Mouse (Mus musculus) lung, postnatal 0 days (tissue): ENCODE measurements around the gene Itgam.

Experiments
- CTCF ChIP-seq: IDR thresholded peaks from 2 replicates; pipeline ENCODE4 v1.5.1; 2016; ENCODE audit warnings: antibody characterized with exemption, mild to moderate bottlenecking
- EP300 ChIP-seq: IDR thresholded peaks from 2 replicates; pipeline ENCODE4 v1.6.1; 2016; ENCODE audit warnings: antibody characterized with exemption, mild to moderate bottlenecking, control low read depth

DNA sequence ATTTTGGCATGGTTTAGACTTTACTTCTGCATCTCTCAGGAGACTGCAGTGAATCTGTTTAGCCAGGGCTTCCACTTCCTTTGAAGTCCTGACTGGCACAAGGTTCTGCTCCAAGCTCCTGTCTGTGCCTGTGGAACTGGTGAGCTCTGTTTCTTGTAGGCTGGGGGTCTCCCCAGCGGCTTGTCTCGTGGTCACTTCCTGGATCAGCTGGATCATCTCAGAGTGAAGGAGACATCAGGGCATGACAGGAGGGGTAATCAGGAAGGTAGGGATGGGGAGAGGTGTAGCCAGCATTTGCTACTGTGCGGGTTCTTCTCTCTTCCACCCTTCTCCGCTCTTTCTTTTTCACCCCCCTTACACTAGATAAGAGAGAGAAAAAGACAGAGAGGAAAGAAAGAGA lies 9.4 kb downstream of the Itgam start:
- no peak for TF ChIP-seq CTCF
- TF ChIP-seq EP300, result no peak
